Mouse (Mus musculus) cerebellum, adult 18-20 months (tissue): ENCODE measurements around the gene Tm6sf1.
"Not testable (repeated sequence)": the region's sequence is repeated elsewhere in the genome, so short reads cannot be mapped to it uniquely, and the experiment has no call there.

ENCODE experiments used
- DNase-seq, 2 experiments: peaks; one replicate each; pipeline ENCODE4 v3.0.0; 2021

Tm6sf1 gene

DNA sequence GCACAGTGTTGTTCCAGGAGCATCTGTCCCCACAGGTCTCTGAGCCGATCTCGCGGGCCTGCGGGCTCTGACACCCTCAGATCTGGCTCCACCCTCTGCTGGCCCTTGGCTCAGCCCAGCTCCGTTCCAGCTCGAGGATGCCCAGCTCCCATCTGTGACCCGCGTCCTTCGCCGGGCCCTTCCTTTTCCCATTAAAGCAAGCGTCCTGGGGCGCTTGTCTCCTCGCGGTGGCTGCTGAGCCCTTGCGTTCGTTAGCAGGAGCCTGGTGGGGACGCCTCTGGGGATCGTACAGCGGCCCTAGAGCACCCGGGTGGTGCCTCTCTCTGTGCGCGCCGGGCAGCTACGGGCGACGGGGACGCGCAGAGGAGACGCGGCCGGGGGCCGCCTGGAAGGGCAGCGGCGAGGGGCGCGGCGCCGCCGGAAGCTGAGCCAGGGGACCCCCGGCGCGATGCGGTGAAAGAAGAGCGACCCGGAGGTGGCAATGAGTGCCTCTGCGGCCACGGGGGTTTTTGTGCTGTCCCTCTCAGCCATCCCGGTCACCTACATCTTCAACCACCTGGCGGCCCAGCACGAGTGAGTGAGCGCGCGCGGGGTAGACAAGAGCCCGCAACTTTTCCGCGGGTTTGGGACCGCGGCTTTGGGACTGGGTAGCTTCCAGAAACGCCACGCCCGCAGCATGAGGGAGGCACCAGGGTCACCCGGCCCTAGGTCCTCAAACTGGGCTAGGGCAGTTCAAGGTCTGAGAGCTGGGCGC lies at the start of gene Tm6sf1:
Gene Tm6sf1 (plus strand): TSS at position 34 of the 754 bp plus-strand sequence.
- peak; percentile 31 to 42 for DNase-seq

- DNase-seq: no peak
These were observed 33.9 kb upstream of the Tm6sf1 start for GRCm38 (mm10) chr7:81824906-81825305.

DNA sequence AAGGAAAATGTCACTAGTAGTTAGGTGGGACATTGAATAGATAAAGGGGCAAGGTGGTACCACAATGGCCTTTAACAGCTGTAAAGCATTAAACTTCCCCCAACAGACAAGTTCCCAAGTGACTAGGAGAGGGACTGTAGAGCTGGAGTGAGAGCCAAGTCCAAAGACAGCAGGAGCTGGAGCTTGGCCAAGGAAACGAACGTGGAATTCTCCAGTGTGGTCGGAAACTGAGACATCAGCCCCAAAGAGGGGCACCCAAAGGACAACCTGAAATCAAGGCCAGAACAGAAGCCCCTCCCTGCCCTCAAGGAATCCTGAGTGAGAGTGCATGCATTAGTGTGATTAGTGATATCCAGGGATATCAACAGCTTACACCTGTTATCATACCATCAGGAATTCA lies 33.4 kb upstream of the Tm6sf1 start:
- no peak for DNase-seq

- DNase-seq: no peak
These were observed 30.8 kb upstream of the Tm6sf1 start for GRCm38 (mm10) chr7:81827806-81828667.

GRCm38 (mm10) chr7:81828681-81829378 lies 30.0 kb upstream of the Tm6sf1 start:
- peak in 1 of 2 experiments; percentile 45 for DNase-seq

- DNase-seq: peak; percentile 64 to 84
These were observed 29.4 kb upstream of the Tm6sf1 start, which contains the start of gene Btbd1 for GRCm38 (mm10) chr7:81829379-81829894. TSS of gene Btbd1 (minus strand) at chr7:81829431.

- no peak for DNase-seq
These were observed 24.0 kb upstream of the Tm6sf1 start for GRCm38 (mm10) chr7:81834847-81835246.

GRCm38 (mm10) chr7:81835430-81835829 lies 23.4 kb upstream of the Tm6sf1 start:
- no peak for DNase-seq

DNA sequence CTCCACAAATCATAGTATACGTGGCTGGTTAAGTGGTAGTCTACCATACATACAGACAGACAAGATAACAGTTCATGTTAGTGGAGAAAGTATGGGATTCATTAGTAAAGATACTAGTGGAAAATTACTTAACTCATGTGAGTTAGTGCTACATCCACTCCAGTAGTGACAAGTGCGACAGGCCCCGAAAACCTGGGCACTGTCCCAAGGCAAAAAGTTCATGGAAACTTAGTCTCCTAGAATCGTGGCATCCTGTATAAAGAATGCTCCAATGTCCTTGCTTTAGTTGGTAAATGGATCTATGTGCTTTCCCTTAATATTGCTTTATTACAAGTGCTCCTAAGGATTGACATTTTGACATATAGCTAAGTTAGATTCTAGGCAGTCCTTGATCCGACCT lies 21.0 kb upstream of the Tm6sf1 start:
- not testable (repeated sequence) for DNase-seq

- no peak for DNase-seq
These were observed 19.1 kb upstream of the Tm6sf1 start for GRCm38 (mm10) chr7:81839746-81840145.

DNA sequence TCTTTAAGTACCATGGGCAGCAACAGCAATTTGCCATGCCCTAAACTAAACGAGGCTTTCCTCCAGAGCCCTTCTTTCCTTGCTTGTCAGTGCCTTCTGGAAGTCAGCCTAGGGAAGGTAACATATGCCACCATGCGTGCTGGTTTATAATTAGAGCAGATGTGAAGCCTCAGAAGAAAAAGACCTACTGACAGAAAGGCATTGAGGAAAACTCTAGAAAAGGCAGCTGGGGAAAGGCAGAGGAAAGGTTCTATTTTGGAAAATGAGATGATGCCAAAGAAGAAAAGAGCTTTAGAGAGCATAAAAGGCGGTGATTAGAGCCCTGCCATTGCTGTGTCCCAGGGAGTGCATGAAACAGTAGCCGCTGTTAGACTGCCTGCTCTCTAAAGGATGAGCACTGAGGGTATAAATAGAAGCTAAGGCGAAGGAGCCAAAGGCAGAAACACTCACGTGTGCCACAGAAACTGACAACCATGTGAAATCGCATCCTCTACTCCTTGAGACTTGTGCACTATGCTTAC lies 18.1 kb upstream of the Tm6sf1 start:
- no peak for DNase-seq

DNA sequence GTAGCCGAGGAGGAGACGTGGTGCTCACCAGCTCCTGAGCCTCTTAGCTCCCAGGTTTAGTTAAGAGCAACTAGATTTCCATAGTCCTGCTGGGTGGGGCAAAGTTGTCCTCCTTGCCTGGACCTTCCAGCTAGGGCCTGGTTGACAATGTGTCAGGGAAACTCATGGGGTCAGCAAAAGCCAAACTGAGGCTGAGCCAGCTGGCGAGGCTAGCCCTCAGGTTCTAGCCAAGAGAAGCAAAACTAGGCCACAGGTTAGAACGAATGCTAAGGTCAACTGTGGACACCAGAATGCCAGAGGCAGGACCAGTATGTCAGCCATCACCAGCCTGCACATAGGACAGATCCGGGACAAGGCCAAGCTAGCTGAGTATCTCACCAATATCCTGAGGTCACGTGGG lies 17.4 kb upstream of the Tm6sf1 start:
- DNase-seq: no peak

DNA sequence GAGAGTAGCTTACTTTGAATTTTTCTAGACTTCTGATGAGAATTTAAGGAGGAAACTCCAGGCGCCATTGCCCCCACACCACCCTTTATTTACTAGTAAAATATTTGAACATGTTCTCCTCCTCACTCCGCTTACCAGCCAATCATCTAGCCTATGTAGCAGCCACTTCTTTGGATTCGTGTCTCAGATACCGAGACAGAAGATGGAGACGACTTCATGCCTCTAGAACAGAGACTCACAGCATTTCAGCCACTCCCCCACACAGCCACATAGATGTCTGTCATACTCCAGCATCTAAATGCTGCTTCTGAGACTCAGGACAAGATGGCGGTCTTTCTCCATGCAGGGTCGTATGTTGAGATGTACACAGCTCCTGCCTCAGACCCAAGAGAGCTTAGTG lies 16.7 kb upstream of the Tm6sf1 start:
- DNase-seq: no peak

GRCm38 (mm10) chr7:81842998-81843397 lies 15.8 kb upstream of the Tm6sf1 start:
- DNase-seq: no peak

DNA sequence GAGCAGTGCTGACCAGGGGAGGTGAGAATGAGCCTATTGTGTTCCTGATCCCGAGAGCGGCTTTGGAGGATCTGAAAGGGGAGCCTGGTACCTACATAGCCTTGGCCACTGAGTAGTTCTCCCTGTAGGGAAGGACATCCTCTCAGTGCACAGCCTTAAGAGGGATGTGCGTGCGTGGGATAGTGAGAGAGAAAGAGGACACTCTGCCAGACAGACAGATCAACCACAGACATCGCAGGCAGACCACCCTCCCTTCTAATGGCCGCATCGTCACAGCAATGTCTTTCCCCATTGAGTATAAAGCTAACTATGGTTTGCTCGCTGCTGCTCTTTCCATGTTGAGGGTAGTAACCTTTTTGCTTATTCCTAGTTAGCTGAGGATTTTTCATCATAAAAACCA lies 14.9 kb upstream of the Tm6sf1 start:
- DNase-seq: no peak

GRCm38 (mm10) chr7:81844801-81845200 lies 14.0 kb upstream of the Tm6sf1 start:
- no peak for DNase-seq

- DNase-seq: no peak
These were observed 13.5 kb upstream of the Tm6sf1 start for GRCm38 (mm10) chr7:81845313-81845712.

DNA sequence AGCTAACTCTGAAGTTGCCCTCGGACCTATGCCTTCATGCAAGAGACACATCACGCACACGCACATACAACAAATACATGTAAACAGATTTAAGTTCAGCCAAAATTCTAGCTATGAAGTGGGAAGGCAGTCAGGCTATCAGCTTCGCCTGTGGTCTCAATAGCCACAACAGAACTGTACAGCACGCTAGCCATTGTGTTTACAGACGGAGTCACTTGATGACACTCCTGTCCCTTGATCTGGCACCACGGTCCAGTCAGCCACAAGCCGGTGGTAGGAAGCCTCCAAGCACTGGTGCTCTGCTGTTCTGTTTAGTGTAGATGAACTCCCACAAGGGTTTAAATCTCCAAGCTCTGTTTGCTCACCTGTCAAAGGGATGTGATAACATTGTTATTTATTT lies 12.8 kb upstream of the Tm6sf1 start:
- no peak for DNase-seq

- DNase-seq: no peak
These were observed 11.8 kb upstream of the Tm6sf1 start for GRCm38 (mm10) chr7:81847010-81847409.

- peak; percentile 22 to 47 for DNase-seq
These were observed 11.0 kb upstream of the Tm6sf1 start for GRCm38 (mm10) chr7:81847777-81848176.

DNA sequence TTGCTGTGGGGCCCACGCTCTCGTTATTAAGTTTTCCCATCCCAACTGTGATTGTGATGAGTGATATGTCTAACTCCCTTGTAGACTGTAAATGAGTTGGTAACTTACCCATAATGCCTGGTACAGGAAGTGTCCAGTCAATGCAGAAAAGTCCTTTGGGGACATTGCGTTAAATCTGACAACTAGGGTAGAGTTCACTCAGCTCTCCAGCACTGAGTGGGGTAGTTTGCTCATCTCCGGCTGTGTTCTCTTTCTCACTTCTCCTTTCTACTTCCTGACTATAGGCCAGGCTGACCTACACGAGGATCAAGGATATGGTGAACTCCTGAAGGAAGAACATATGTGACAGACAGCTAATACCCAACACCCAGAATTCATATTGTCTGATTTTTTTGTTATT lies 9.6 kb upstream of the Tm6sf1 start:
- no peak for DNase-seq

DNA sequence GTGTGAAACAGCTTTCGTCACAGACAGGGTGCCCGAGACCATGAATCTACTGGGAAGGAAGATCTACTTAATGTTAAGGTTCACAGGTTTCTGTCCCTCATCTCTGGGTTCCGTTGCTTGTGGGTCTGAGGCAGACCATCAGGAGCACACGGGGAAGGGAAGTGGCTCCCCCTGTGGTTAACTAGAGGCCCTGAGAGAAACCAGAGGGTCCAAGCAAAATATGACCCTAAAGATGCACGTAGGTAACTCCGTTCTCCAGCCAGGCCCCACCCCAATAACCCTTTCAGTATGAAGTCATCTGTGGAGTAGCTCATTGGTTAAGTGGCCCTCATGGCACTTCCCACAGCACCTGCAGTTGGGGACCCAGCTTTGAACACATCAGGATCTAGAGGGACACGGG lies 9.2 kb upstream of the Tm6sf1 start:
- DNase-seq: no peak

DNA sequence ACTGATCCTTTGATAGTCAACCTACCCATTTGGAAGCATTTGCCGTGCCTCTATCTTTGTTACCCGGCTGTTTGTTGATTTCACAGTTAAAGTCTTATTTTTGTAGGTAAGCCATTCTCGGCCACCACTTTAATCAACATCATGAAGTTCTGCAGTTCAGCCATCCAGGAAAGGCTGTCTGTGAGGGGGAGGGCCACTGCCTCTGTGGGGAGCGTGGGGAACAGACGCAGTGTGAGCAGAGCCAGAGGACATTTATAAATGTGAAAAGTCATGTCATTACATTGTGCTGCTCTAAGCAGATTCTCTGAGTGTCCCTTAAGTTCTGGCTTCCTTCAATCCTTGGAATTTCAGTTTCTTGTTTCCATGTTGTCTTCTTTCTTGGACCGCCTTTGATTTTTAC lies 8.6 kb upstream of the Tm6sf1 start:
- no peak for DNase-seq
